Mouse (Mus musculus) forebrain, embryonic 13.5 days (tissue): ENCODE data around the gene Kalrn. TPM values are rescaled to one million over a fixed set of nuclear protein-coding genes. Genes with fewer than 3 reads are reported as not detected.
"Not testable (repeated sequence)": the region's sequence is repeated elsewhere in the genome, so short reads cannot be mapped to it uniquely, and the experiment has no call there.

ENCODE experiments used
- ATAC-seq: fragments of 200-750 bp; cut with Nextera tagmentation; 2 replicates; pipeline ENCODE4 v1.8.0; 2017
- H3K27ac ChIP-seq: fragments of 300-500 bp; sonication (generic); 2 replicates; pipeline ENCODE4 v1.5.1; 2015; ENCODE audit warnings: inconsistent platforms, mild to moderate bottlenecking, moderate library complexity
- H3K27me3 ChIP-seq: fragments of 300-500 bp; sonication (generic); 2 replicates; pipeline ENCODE4 v1.6.1; 2015; ENCODE audit warnings: mild to moderate bottlenecking, inconsistent platforms
- H3K36me3 ChIP-seq: fragments of 300-500 bp; sonication (generic); 2 replicates; pipeline ENCODE4 v1.6.1; 2015; ENCODE audit warnings: mild to moderate bottlenecking, inconsistent platforms; ENCODE audit not compliant: poor library complexity, severe bottlenecking
- H3K4me1 ChIP-seq: fragments of 300-500 bp; sonication (generic); 2 replicates; pipeline ENCODE4 v1.6.1; 2015; ENCODE audit warnings: inconsistent platforms
- H3K4me2 ChIP-seq: fragments of 300-500 bp; sonication (generic); 2 replicates; pipeline ENCODE4 v1.6.1; 2015; ENCODE audit warnings: inconsistent platforms, mild to moderate bottlenecking, moderate library complexity
- H3K4me3 ChIP-seq: fragments of 300-500 bp; sonication (generic); 2 replicates; pipeline ENCODE4 v1.5.1; 2015; ENCODE audit warnings: mild to moderate bottlenecking, inconsistent platforms
- H3K9ac ChIP-seq: fragments of 300-500 bp; sonication (generic); 2 replicates; pipeline ENCODE4 v1.6.1; 2015; ENCODE audit warnings: mild to moderate bottlenecking, inconsistent platforms
- H3K9me3 ChIP-seq: fragments of 300-500 bp; sonication (generic); replicated peaks from 2 replicates; pipeline ENCODE4 v1.6.1; 2016; ENCODE audit warnings: inconsistent platforms
- WGBS: fragments of 180-500 bp; shearing (Covaris S2); methylation state at CpG from one replicate; pipeline ENCODE4 v1.1.7; 2015; 5-methylcytosine and 5-hydroxymethylcytosine counted together
- polyA plus RNA-seq: library from polyadenylated mRNA; unstranded; fragments of >200 nt; fragmentation: Nextera tagmentation; extraction: Ambion mirVana; gene quantifications from 2 replicates; pipeline ENCODE4 v1.2.1, GENCODE M21; 2015

Gene Kalrn
- polyA plus RNA-seq, 1 experiment from 2014 or later: 31.5 TPM

GRCm38 (mm10) chr16:34084135-34084920, 489.0 kb downstream of the Kalrn start:
- H3K27me3 ChIP-seq: no peaks in the 10 kb centered on the region
- H3K27ac ChIP-seq: no peak overlapping the region
- no peak overlapping the region for H3K9ac ChIP-seq
- no peak overlapping the region for H3K4me3 ChIP-seq
- WGBS: 63% methylated on average over 10 of the region's 10 CpGs
- H3K4me1 ChIP-seq: peaks cover 41% of the 10 kb centered on the region
- no peaks in the 10 kb centered on the region for H3K36me3 ChIP-seq
- no peak for ATAC-seq
- no peaks in the 10 kb centered on the region for H3K9me3 ChIP-seq
- H3K4me2 ChIP-seq: no peak overlapping the region

GRCm38 (mm10) chr16:34082494-34083469, 490.6 kb downstream of the Kalrn start:
- Histone ChIP-seq H3K4me1 (peaks cover 35% of the 10 kb centered on the region), H3K4me2 (no peak overlapping the region), H3K9me3 (no peaks in the 10 kb centered on the region), H3K4me3 (no peak overlapping the region), H3K27me3 (no peaks in the 10 kb centered on the region), H3K27ac (no peak overlapping the region), H3K36me3 (no peaks in the 10 kb centered on the region), H3K9ac (no peak overlapping the region)
- WGBS: 90% methylated on average over 5 of the region's 5 CpGs
- ATAC-seq: no peak

GRCm38 (mm10) chr16:34081683-34082438, 491.5 kb downstream of the Kalrn start:
- ATAC-seq: peak; percentile 51
- no peak overlapping the region for H3K4me3 ChIP-seq

GRCm38 (mm10) chr16:34081314-34081682, 492.0 kb downstream of the Kalrn start:
- not testable (repeated sequence) for H3K4me2 ChIP-seq, H3K27ac ChIP-seq, H3K4me3 ChIP-seq, ATAC-seq, H3K9me3 ChIP-seq, H3K27me3 ChIP-seq, H3K36me3 ChIP-seq, H3K9ac ChIP-seq
- peaks cover 31% of the 10 kb centered on the region for H3K4me1 ChIP-seq

More at GRCm38 (mm10) chr16:34081683-34082438, 491.5 kb downstream of the Kalrn start:
- Histone ChIP-seq H3K27ac (no peak overlapping the region), H3K4me2 (no peak overlapping the region), H3K9me3 (no peaks in the 10 kb centered on the region), H3K4me1 (peaks cover 31% of the 10 kb centered on the region), H3K9ac (no peak overlapping the region), H3K36me3 (no peaks in the 10 kb centered on the region), H3K27me3 (no peaks in the 10 kb centered on the region)
- WGBS: 42% methylated on average over 18 of the region's 19 CpGs

- Histone ChIP-seq H3K36me3 (no peaks in the 10 kb centered on the region), H3K4me3 (no peak overlapping the region), H3K9me3 (no peaks in the 10 kb centered on the region), H3K4me2 (no peak overlapping the region), H3K27ac (no peak overlapping the region), H3K9ac (no peak overlapping the region), H3K4me1 (peaks cover 31% of the 10 kb centered on the region), H3K27me3 (no peaks in the 10 kb centered on the region)
- ATAC-seq: no peak
- WGBS: 65% methylated on average over 6 of the region's 6 CpGs
Observed at GRCm38 (mm10) chr16:34080818-34081217, 492.5 kb downstream of the Kalrn start.

- H3K36me3 ChIP-seq: no peaks in the 10 kb centered on the region
- no peaks in the 10 kb centered on the region for H3K9me3 ChIP-seq
- H3K4me1 ChIP-seq: peaks cover 26% of the 10 kb centered on the region
- H3K4me3 ChIP-seq: no peak overlapping the region
- WGBS: 75% methylated on average over 4 of the region's 4 CpGs
- no peak for ATAC-seq
- H3K9ac ChIP-seq: no peak overlapping the region
- no peak overlapping the region for H3K27ac ChIP-seq
- H3K4me2 ChIP-seq: no peak overlapping the region
- H3K27me3 ChIP-seq: no peaks in the 10 kb centered on the region
Observed at GRCm38 (mm10) chr16:34079511-34079910, 493.8 kb downstream of the Kalrn start.

- no peak overlapping the region for H3K9ac ChIP-seq
- H3K4me3 ChIP-seq: no peak overlapping the region
- no peaks in the 10 kb centered on the region for H3K9me3 ChIP-seq
- no peaks in the 10 kb centered on the region for H3K27me3 ChIP-seq
- ATAC-seq: no peak
- no peaks in the 10 kb centered on the region for H3K36me3 ChIP-seq
- H3K4me1 ChIP-seq: peaks cover 18% of the 10 kb centered on the region
- H3K4me2 ChIP-seq: no peak overlapping the region
- WGBS: 91% methylated on average over 2 of the region's 2 CpGs
- H3K27ac ChIP-seq: no peak overlapping the region
Observed at GRCm38 (mm10) chr16:34078732-34079131, 494.6 kb downstream of the Kalrn start.

GRCm38 (mm10) chr16:34076101-34076500, 497.2 kb downstream of the Kalrn start:
- Histone ChIP-seq H3K27me3 (no peaks in the 10 kb centered on the region), H3K9me3 (no peaks in the 10 kb centered on the region), H3K36me3 (no peaks in the 10 kb centered on the region), H3K4me1 (no peaks in the 10 kb centered on the region), H3K4me2 (no peak overlapping the region), H3K9ac (no peak overlapping the region), H3K27ac (no peak overlapping the region), H3K4me3 (no peak overlapping the region)
- ATAC-seq: no peak
- WGBS: 84% methylated on average over 3 of the region's 3 CpGs

- no peak for ATAC-seq
- no peak overlapping the region for H3K4me3 ChIP-seq
Observed at GRCm38 (mm10) chr16:34073930-34074329, 499.4 kb downstream of the Kalrn start.

GRCm38 (mm10) chr16:34072136-34072535, 501.2 kb downstream of the Kalrn start:
- no peak overlapping the region for H3K27ac ChIP-seq
- no peak overlapping the region for H3K4me3 ChIP-seq
- 84% methylated on average over 3 of the region's 3 CpGs for WGBS
- no peaks in the 10 kb centered on the region for H3K9me3 ChIP-seq
- H3K27me3 ChIP-seq: no peaks in the 10 kb centered on the region
- H3K4me2 ChIP-seq: no peak overlapping the region
- no peak for ATAC-seq
- no peaks in the 10 kb centered on the region for H3K36me3 ChIP-seq
- no peaks in the 10 kb centered on the region for H3K4me1 ChIP-seq
- no peak overlapping the region for H3K9ac ChIP-seq

More at GRCm38 (mm10) chr16:34073930-34074329, 499.4 kb downstream of the Kalrn start:
- no peak overlapping the region for H3K27ac ChIP-seq
- no peaks in the 10 kb centered on the region for H3K36me3 ChIP-seq
- H3K27me3 ChIP-seq: no peaks in the 10 kb centered on the region
- no peak overlapping the region for H3K9ac ChIP-seq
- no peaks in the 10 kb centered on the region for H3K9me3 ChIP-seq
- no peak overlapping the region for H3K4me2 ChIP-seq
- 93% methylated on average over 4 of the region's 4 CpGs for WGBS
- no peaks in the 10 kb centered on the region for H3K4me1 ChIP-seq

GRCm38 (mm10) chr16:34071223-34071825, 502.0 kb downstream of the Kalrn start:
- Histone ChIP-seq H3K4me1 (no peaks in the 10 kb centered on the region), H3K4me2 (no peak overlapping the region), H3K36me3 (no peaks in the 10 kb centered on the region), H3K27me3 (no peaks in the 10 kb centered on the region), H3K4me3 (no peak overlapping the region), H3K9ac (no peak overlapping the region), H3K9me3 (no peaks in the 10 kb centered on the region), H3K27ac (no peak overlapping the region)
- no peak for ATAC-seq
- 94% methylated on average over 3 of the region's 3 CpGs for WGBS
